Mouse (Mus musculus) brain, embryonic 18.5 days (tissue): ENCODE measurements at regions not wholly inside any gene's neighbourhood (a gene's known extent, or its start where the extent isn't known, plus 50 kb on each side); places are given as distances from the start of the nearest gene placed in this dataset.

Experiments
- DNase-seq: peaks from one replicate; pipeline ENCODE4 v3.0.0-alpha.2; 2012; ENCODE audit warnings: low read depth, low spot score

DNA sequence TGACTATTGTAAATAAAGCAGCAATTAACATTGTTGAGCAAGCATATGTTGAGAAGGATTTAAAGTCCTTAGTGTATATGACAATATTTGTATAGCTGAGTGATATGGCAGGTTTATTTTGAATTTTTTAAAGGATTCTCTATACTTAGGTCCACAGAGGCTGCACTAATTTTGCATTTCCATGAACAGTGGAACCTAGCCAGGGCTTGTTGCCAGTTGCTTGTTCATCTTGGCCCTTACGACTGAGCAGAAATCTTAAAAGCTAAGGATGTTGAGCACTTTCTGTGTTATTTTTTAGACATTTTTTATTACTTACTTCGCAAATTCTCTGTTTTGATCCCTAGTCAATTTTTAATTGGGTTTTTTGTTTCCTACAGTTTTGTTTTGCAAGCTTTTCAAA, 417.8 kb downstream of the Cdh7 start:
- peak; percentile 6 for DNase-seq

DNA sequence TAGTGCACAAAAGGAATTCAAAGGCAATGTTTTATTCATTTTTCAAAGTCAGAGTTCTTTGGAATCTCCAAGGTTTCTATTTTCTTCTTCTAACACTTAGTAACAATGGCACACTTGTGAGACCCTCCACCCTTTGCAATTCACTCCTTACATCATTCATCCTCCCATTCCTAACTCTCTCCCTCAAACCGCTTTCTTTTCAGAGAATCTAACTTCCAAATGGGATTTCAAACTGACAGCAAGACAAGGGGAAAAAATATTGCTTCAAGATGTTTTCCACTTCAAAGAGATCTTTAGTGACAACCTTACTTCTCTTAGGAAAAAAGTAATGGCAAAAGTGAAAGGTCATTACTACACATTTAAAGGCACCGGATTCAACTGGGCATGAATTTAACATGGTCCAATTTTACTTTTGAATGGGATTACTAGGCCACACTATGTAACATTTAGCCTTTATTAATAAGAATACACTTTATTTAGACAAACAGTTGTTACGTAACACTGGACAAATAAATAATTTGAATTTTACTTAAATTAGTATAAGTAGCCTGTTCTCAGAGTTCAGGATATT, 465.6 kb downstream of the Cdh7 start:
- DNase-seq: no peak

GRCm38 (mm10) chr1:110483476-110483875, 493.9 kb downstream of the Cdh19 start:
- DNase-seq: no peak

- no peak for DNase-seq
Measured at GRCm38 (mm10) chr1:110489372-110489771, 488.0 kb downstream of the Cdh19 start.
